Mouse (Mus musculus) olfactory bulb, adult 2 months (tissue): ENCODE measurements around the gene Hc. TPM values are rescaled to one million over a fixed set of nuclear protein-coding genes. Genes with fewer than 3 reads are reported as not detected.

Experiments used
- H3K27ac ChIP-seq: fragments of 200-500 bp; 2 replicates; pipeline ENCODE4 v1.5.1; 2012; ENCODE audit warnings: low read depth, low read length; ENCODE audit not compliant: insufficient read depth
- H3K4me1 ChIP-seq: fragments of 200-500 bp; 2 replicates; pipeline ENCODE4 v1.6.1; 2012; ENCODE audit warnings: low read length; ENCODE audit not compliant: control insufficient read depth, insufficient read depth
- H3K4me3 ChIP-seq: fragments of 200-500 bp; 2 replicates; pipeline ENCODE4 v1.5.1; 2012; ENCODE audit warnings: mild to moderate bottlenecking, low read depth, low read length, moderate library complexity; ENCODE audit not compliant: insufficient read depth
- CTCF ChIP-seq: fragments of 200-500 bp; IDR thresholded peaks from 2 replicates; pipeline ENCODE4 v1.5.1; 2012; ENCODE audit warnings: low read depth, mild to moderate bottlenecking, low read length, moderate library complexity; ENCODE audit not compliant: insufficient read depth
- POLR2A ChIP-seq: fragments of 200-500 bp; IDR thresholded peaks from 2 replicates; pipeline ENCODE4 v1.6.1; 2012; ENCODE audit warnings: mild to moderate bottlenecking, low read depth, low read length, moderate library complexity; ENCODE audit not compliant: insufficient read depth
- WGBS: fragments of 180-500 bp; shearing (Covaris S2); methylation state at CpG from one replicate; pipeline ENCODE4 v1.1.7; 2018; 5-methylcytosine and 5-hydroxymethylcytosine counted together
- polyA plus RNA-seq: library from polyadenylated mRNA; stranded (reverse); fragments of >200 nt; gene quantifications from 2 replicates; pipeline ENCODE4 v1.2.4, GENCODE M21; 2012; ENCODE audit warnings: low replicate concordance; ENCODE audit not compliant: missing spikeins, insufficient read depth, insufficient read length

Hc gene
- polyA plus RNA-seq, 1 experiment, result not detected

DNA sequence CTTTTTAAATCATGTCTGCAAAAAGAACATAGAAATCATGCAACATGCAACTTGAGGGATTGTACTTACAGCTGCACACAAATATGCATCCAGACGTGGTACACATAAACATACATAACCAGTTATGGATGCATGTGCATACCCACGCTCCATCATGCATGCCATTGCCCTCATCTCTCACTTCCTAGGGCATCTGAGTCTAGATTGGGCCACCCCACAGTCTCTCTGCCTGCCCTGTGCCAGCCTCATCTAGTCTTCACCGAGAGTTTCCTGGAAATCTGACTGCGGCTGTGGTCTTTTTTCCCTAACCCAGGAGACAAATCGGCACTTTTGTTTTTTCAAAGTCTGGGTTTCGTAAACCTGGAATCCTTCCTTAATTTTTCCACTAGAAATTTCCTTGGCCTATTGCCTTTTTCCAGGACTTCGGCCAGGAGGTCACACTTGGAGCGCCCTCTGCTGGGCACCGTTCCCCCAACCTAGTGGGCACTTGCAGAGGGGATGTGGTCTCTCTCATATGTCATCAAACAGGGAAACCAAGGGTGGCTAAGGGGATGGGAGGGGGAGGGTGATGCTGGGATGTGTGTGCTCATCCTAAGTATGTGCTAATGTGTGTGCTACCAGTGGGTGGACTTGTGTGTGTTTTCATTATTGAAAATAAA, 91.0 kb downstream of the Hc start:
- no peak overlapping the region for H3K27ac ChIP-seq
- no peak overlapping the region for H3K4me3 ChIP-seq
- peaks cover 6% of the 10 kb centered on the region; the same call in 1 of the 2 replicates for H3K4me1 ChIP-seq
- WGBS, result 26% methylated on average over 9 of the region's 9 CpGs
- TF ChIP-seq CTCF, result peak; percentile 82
- TF ChIP-seq POLR2A, result no peak

DNA sequence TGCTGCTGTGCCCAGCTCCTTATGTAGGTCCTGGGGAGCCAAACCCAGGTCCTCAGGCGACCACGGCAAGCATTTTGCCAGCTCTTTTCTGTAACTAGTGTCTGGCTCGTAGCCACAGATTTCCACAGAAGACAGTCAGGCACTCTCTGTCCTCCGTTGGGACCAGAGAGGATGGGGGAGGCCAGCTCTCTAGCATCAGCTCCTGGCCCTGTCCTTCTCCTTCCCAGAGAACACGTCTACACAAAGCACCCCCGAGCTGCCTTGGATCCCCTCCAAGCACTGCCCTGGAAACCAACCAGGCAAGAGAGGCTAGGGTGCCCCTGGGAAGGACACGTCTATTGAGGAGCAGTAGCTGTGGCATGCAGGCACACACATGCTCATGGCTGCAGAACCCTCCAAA, 92.1 kb downstream of the Hc start:
- Histone ChIP-seq H3K4me3 (no peak overlapping the region), H3K4me1 (peaks cover 7% of the 10 kb centered on the region; the same call in 1 of the 2 replicates), H3K27ac (no peak overlapping the region)
- 36% methylated on average over 7 of the region's 7 CpGs for WGBS
- TF ChIP-seq POLR2A, result no peak
- no peak for TF ChIP-seq CTCF

DNA sequence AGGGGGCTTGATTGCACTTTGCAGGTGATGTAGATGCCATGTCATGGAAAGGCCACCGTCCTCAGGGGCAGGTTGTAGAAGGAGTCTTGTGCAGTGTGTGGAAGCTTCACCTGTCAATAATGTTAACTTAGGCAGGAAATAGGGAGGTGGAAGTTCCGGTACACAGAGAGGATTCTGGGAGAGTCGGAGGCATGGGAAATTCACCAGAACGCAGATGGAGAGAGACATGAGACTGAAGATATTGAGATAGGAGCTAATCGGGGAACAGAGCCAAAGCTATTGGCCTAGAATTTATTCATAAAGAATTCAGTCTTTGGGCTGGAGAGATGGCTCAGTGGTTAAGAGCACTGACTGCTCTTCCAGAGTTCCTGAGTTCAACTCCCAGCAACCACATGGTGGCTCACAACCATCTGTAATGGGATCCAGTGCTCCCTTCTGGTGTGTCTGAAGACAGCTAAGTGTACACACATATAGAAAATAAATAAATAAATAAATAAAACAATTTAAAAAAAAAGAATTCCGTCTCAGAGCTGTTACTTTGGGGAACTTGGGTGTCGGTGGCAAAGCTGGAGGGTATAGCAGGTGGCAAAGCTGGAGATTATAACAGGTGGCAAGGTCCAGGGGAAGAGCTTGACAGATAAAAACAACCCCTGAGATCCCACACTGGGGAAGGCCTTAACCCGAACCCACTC, 94.8 kb downstream of the Hc start:
- 95% methylated on average over 8 of the region's 8 CpGs for WGBS
- H3K4me1 ChIP-seq, result peaks cover 9% of the 10 kb centered on the region
- TF ChIP-seq POLR2A (no peak), CTCF (no peak)
- no peak overlapping the region for H3K4me3 ChIP-seq
- no peak overlapping the region for H3K27ac ChIP-seq

DNA sequence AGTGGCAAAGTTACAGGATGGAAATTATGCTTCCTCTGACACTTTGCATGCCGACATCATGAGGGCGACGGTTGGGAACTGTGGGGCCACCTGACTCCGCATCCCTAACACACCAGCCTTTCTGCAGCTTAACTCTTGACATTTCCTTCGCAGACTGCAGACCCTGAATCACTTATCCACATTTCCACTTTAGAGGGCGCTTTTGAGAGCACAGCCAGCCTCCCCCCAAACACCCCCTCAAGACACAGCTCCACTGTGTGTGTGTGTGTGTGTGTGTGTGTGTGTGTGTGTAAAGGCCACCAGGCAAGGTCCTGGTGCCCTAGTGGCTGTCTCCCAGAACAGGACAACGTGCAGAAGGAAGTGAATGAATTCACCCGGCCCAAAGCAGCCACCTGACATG, 95.4 kb downstream of the Hc start:
- WGBS, result 64% methylated on average over 8 of the region's 8 CpGs
- TF ChIP-seq CTCF (no peak), POLR2A (no peak)

DNA sequence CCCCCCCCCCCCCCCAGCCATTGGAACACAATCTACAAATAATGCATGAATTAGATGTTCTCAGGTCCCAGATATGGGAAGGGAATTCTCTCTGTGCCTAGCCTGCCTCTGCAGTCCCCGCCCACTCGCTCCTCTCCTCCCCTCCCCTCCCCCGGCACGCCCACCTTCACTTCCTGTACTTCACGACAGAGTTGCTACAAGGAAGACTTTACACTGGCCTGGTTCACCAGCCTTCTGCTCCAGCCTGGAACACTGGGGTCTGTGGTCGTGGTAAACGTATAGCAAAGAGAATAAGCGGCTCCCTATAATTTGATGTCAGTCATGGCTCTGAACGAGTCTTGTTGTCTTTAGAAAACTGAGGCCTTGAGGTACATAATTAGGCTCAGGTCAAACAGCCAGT, 95.9 kb downstream of the Hc start:
- H3K4me3 ChIP-seq, result no peak overlapping the region
- peaks cover 13% of the 10 kb centered on the region for H3K4me1 ChIP-seq
- H3K27ac ChIP-seq, result no peak overlapping the region
- TF ChIP-seq CTCF (no peak), POLR2A (no peak)
- WGBS, result 50% methylated on average over 9 of the region's 9 CpGs

More for the DNA sequence above, 95.4 kb downstream of the Hc start:
- Histone ChIP-seq H3K27ac (no peak overlapping the region), H3K4me1 (peaks cover 13% of the 10 kb centered on the region), H3K4me3 (no peak overlapping the region)

DNA sequence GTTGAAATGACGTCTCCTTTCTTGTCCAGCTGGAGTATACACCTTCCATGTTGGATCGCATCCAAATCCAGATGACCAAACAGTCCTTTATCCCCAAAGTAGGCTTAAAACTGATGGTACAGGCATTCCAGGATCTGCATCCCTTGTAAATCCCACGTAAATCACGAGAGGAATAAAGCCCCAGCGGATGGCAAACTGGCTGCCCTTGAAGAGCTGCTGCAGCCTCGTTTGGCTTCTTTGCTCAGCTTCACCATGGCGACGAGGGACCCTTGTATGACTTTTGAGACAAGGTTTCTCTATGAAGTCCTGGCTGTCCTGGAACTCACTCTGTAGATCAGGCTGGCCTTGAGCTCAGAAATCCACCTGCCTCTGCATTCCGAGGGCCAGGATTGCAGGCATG, 96.6 kb downstream of the Hc start:
- 77% methylated on average over 9 of the region's 9 CpGs for WGBS
- Histone ChIP-seq H3K4me3 (no peak overlapping the region), H3K4me1 (peaks cover 13% of the 10 kb centered on the region), H3K27ac (no peak overlapping the region)
- TF ChIP-seq POLR2A (no peak), CTCF (no peak)

DNA sequence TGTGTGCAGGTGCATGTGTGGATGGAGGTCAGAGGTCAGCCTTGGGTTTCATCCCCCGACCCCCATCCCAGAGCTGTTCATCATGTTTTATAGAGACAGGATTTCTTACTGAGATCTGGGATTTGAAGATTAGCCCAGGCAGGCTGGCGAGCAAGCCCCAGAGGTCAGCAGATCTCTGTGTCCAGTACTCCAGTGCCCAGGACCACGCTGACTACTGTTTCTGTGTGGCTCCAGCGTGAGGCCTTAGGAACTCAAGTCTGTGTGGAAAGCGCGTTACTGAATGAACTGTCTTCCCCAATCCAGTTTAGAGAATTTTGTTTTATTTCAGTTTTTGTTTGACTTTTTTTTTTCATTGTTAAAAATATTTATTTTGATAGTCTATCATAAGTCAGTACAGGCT, 97.0 kb downstream of the Hc start:
- peaks cover 13% of the 10 kb centered on the region for H3K4me1 ChIP-seq
- no peak for TF ChIP-seq CTCF
- TF ChIP-seq POLR2A, result no peak
- WGBS, result 92% methylated on average over 6 of the region's 6 CpGs
- no peak overlapping the region for H3K4me3 ChIP-seq
- no peak overlapping the region for H3K27ac ChIP-seq

DNA sequence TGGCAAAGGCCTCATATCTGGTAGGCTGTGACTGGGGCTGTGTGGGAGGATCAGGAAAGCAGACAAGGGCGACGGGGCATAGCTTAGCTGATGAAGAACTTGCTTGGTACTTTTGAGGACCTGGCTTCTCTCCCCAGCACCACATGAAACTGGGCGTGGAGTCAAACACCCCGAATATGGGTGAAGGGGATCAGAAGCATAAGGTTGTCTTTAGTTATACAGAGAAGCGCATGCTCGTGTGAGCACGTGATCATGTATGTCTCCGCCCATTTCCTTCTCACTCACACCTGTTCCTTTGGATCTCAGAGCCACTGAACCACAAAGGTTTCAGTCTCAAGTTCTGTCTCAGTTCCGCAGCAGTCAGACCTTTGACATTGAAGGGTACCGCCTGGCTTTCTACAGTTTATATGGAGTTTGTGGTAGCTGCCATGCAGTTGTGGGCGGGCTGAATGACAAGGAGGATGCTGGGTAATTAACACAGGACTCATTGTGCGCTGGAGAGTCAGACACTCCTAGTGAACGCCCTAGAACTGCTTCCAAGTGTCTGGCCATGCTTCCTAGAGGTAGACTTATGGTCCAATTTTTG, 97.8 kb downstream of the Hc start:
- no peak overlapping the region for H3K27ac ChIP-seq
- H3K4me1 ChIP-seq, result peaks cover 13% of the 10 kb centered on the region
- no peak overlapping the region for H3K4me3 ChIP-seq
- no peak for TF ChIP-seq POLR2A
- TF ChIP-seq CTCF, result no peak
- 86% methylated on average over 13 of the region's 13 CpGs for WGBS

DNA sequence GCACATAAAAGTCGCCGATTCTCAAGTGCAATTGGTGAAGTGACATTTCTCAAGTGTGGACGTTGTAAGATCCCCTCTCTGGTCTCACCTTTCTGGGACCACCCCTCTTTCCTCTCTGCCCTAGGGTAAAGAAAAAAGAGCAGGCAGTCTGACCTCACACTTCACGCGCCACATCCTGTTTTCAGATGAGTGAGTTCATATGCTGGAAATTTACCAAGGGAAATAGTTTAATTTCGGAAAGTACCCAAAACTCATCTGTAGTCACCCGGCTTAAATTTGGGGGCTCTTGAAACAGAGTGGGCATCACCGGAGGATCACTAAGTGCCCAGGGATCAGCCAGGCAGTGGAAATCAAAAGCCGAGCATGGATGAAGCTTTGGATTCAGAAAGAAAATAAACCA, 98.3 kb downstream of the Hc start:
- no peak for TF ChIP-seq POLR2A
- no peak for TF ChIP-seq CTCF
- H3K4me1 ChIP-seq, result peaks cover 13% of the 10 kb centered on the region
- WGBS, result 88% methylated on average over 9 of the region's 9 CpGs
- H3K4me3 ChIP-seq, result no peak overlapping the region
- no peak overlapping the region for H3K27ac ChIP-seq
